Mouse (Mus musculus) Muller cell, postnatal 12 days (primary cell): ENCODE data around the gene Smok3c.
"Not testable (repeated sequence)": the region's sequence is repeated elsewhere in the genome, so short reads cannot be mapped to it uniquely, and the experiment has no call there.

Experiments
- DNase-seq: peaks from one replicate; pipeline ENCODE4 v3.0.0-alpha.2; 2015; ENCODE audit errors: inconsistent ontology term

Smok3c gene

DNA sequence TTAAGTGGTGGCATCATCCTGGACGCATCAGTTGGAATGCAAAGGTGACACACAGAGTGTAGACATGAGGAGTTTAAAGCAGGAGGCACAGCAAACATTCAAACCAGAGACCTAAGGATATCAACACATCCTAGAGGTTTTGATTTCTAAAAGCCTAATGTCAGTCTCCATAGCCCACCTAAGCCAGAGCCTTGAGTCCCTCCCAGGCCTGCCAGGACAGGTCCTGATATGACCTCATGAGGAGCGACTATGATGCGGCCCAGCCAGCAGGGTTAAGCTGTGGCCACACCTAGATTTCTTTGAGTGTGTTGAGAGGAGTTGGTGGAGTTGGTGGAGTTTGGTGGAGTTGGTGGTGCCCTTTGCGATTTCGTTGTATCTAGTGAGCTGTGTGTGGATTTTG lies at the start of gene Smok3c:
TSS of gene Smok3c (plus strand) at position 301 of the 400 bp plus-strand sequence.
- DNase-seq = not testable (repeated sequence)

- no peak for DNase-seq
Observed at GRCm38 (mm10) chr5:138009437-138009836, 43.6 kb upstream of the Smok3c start.

DNA sequence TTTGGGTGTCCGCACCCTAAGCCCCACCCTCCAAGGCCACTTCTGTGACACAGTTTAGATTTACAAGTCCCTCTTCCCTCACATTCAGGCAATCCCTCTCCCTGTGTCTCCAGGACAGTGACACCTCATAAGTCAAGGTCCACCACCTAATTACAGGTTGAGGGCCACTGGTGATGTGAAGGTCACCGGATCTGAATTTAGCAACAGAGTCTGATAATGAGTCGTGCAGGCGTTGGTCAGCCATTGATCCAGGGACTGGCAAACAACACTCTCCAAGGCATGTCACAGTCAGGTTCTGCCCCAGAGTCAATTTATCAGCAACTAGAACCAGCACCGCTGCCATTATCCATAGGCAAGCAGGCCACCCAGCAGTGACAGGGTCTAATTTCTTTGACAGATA lies 40.6 kb upstream of the Smok3c start:
- DNase-seq = no peak

DNA sequence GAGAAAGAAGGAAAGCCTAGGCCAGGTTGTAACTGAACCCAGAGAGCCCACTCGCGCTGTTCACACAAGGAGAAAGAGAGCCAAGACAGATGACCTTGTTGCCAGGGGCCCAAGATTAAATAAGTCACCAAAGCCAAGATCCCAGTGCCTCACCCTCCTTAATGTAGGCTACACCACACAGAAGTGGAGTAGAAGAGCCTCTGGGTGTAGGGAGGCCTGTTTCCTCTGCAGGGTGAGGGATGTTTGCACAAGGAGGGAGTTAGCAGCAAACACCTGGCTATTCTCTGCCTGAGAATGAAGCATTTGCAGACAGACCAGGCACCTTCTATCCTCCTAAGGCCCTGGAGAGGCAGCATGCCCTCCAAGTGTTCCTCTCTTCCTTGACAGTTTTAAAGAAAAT lies 36.5 kb upstream of the Smok3c start:
- DNase-seq = no peak

- no peak for DNase-seq
Observed at GRCm38 (mm10) chr5:138016997-138017396, 36.0 kb upstream of the Smok3c start.

- DNase-seq = not testable (repeated sequence)
Observed at GRCm38 (mm10) chr5:138019577-138019976, 33.4 kb upstream of the Smok3c start.

DNA sequence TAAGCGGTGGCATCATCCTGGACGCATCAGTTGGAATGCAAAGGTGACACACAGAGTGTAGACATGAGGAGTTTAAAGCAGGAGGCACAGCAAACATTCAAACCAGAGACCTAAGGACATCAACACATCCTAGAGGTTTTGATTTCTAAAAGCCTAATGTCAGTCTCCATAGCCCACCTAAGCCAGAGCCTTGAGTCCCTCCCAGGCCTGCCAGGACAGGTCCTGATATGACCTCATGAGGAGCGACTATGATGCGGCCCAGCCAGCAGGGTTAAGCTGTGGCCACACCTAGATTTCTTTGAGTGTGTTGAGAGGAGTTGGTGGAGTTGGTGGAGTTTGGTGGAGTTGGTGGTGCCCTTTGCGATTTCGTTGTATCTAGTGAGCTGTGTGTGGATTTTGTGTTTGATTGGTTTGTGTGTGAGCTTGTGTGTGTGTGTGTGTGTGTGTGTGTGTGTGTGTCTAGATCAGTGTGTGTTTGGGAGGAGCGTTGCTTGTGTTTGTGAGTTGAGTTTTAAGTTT lies 32.0 kb upstream of the Smok3c start, which contains the start of the genes Smok3a and Smok3b:
TSS of gene Smok3a (plus strand) at position 301 of the 519 bp plus-strand sequence.
TSS of gene Smok3b (plus strand) at position 469 of the 519 bp plus-strand sequence.
- not testable (repeated sequence) for DNase-seq

DNA sequence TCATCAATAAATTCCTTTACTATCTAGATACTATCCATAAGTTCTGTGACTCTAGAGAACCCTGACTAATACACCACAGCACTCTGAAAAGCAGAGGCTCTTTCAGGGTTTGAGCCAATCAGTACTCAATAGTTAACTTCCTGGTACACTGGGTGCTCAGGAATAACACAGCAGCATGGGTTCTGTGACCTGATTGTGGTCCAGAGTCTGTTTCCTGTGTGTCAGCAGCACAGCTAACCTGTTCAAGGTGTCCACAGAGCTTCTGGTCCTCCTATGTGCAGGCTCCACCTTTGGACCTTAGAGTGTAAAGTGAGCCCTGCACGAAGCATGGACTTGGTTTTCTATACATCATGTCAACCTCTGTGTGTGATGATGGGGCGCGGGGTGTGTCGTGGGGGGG lies 20.8 kb downstream of the Smok3c start:
- DNase-seq = no peak

DNA sequence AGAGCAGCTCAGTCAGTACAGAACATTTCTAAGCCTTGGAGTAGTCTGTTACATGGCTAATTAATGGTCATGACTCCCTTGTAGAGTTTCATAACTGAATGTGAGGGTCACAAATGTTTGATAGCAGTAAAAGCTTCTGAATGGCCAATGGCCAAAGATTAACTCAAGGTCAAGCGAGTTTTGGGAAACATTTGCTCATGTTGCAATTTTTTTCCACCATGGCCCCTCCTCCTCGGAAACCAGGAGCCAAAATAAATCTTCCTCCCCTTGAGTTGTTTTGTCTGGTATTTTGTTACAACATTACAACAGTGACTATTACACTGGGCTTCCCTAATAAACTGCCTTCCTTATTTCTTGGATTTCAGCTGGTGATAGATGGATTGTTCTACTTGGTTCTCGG lies 22.7 kb downstream of the Smok3c start:
- DNase-seq = no peak

- no peak for DNase-seq
Observed at GRCm38 (mm10) chr5:138076148-138076547, 23.2 kb downstream of the Smok3c start.

DNA sequence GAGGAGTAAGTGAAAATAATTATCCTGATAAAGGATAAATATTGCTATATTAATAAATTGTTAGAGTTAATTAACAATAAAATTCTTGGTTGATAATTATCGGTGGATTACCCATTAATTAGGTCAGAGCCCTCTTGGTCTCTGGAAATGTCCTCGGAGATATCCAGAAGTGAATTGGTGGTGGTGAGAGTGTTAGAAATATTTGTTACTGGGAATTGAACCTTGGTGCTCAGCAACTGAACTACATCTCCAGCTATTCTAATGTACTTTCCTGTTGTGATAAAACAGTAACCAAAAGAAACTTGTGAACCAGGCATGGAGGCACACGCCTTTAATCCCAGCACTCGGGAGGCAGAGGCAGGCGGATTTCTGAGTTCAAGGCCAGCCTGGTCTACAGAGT lies 27.5 kb downstream of the Smok3c start:
- no peak for DNase-seq

DNA sequence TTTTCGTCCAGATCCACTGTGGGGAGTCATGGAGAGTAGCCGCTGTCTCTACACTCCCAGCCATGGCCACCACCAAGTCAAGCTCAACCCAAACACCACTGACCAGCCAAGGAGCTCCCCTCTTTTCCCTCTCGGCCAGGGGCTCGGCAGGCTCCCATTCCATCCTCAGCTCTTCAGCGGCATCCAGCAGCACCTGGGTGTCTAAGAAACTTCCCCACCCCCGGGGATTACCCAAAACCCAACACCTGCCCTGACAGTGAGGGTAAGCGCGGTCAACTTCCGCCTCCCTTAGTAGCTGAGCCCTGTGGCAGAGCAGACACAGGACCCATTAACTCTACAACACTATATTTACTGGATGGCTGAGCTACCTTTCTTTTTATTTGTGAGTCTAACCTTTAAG lies 28.5 kb downstream of the Smok3c start:
- DNase-seq = no peak

DNA sequence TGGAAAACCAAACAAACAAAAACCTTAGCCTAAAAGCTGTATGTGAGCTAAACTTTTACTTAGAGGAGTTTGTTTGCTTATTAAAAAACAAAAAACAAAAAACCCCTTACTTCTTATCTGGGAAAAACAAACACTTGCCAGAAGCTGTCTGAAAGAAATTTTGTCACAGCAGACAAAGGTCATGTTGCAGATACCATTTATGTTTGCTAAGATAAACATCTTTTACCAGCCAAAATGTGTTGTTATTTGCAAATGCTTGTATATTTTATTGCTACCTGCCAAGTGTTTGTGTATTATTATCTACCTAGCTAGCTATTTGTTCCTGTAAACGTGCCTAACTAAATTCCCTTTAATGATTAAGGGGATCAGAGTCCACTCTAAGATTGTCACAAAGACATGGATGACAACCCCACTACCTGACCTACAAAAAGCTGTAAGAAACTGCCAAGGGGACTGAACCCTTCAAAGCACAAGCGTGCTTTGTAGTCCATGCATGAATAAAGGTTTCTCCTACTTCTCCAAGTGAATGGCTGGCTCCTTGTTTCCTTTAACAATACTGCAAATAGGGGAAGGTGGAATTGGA lies 30.4 kb downstream of the Smok3c start:
- no peak for DNase-seq

DNA sequence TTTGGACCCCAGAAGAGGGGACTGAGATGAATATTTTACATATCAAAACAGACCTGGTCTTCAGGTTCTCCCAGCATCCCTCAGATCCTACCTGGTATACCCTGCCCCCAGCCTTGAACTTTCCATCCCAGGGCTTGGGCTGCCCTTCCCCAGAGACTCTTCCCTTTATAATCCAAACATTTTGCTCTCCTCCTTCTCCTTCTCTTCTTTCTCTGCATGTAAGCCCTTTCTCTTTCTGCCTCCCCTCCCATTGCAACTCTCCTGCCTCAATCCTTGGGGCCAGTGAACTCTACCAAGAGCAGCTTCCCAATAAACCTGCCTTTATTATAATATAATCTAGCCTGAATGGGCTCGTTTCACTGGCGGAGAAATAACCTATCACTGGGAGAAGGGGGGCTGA lies 30.9 kb downstream of the Smok3c start:
- DNase-seq = no peak

DNA sequence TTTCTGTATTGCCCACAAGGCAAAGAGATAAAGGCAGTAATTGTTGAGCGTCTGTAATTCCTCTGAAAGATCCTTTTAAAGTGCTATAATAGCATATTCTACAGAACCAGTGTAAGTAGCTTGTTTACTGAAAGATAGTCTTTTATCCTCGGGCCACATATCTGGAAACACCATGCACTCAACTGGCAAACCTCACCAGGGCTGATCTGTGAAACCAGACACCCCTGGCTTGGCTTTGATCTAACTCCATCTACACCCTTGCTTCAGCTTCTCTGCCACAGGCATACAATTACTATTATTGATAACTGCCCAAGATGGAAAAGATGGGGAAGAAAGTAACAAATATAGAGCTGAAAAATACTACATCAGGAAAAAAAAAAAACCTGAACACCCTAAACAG lies 31.5 kb downstream of the Smok3c start:
- DNase-seq = no peak

DNA sequence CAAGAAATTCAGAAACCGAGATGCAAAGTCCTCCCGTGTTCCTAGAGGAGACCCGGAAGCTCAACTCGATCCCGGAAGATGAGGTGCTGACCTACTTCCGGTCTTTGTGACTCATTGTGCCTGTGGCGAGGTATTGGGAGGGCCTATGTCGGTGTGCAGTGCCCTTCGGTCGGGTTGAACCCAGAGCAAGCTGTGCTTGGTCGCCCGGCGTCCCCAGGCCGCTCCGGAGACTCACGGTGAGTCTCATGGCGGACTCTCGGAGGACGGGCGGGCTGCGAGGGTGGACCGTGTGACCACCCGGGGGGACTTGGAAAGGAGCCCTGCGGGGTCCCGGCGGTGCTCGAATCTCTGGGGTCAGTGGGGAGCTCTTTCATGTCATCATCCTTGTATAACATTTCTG lies 32.0 kb downstream of the Smok3c start, which contains the start of gene Zkscan1:
TSS of gene Zkscan1 (plus strand) at position 89 of the 400 bp plus-strand sequence.
- DNase-seq = peak; percentile 83

DNA sequence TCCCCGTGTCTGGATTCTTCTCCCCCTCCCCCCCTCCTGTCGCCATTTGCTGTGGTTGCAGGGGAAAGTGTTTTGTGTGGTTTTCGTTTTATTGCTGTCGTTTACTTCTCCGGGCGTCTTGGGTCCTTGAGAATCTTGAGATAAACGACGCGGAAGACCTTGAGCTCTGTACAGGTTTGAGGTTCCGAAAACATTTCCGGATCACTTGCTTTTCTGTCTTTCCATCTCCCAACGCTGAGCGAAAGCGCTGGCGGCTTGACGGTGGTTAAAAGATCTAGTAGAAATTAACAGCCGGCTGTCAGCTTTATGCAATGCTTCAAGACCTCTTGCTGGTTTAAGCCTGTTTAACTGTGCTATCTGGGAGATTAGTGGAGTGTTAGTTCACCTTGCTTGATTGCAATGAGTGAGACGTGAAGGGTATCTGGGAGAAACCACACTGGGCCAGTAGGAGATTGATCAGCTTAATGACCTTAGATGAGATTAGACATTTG lies 32.5 kb downstream of the Smok3c start:
- DNase-seq = peak; percentile 22

DNA sequence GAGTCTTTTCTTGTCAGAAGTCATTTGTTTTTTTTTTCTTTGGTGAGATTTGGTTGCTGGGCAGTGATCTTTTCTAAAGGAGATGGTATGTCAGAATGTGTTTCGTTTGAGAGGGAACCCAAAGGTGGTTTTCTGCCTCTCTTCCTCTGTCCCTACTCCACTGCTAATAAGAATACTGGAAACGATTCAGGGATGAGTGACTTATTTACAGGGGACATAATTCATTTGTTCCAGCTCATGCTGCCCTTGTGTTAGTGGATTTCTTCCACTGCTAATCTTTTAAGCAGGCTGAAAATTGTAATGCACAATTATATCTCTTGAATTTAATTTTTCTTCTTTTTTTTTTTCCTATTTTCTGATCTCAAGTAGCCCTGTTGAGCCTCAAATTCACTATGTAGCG lies 33.8 kb downstream of the Smok3c start:
- DNase-seq = no peak

DNA sequence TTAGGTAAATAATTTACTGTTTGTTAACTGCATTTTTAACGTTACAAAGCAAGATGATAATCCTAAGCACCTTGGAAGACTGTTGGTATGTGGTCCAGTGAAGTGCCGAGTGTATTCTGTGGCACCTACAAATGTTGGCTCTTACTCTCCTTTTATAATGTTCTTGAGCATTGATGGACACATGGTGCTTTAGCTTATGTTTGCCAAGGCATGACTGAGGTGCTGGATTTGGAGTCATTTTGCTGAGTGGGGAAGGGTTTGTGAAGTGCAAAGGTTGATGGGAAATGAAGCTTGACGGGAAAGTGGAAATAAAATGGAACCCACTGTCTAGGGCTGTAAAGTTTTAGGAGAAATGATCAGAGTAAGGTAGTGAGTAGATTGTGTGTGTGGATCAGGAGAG lies 35.4 kb downstream of the Smok3c start:
- no peak for DNase-seq

DNA sequence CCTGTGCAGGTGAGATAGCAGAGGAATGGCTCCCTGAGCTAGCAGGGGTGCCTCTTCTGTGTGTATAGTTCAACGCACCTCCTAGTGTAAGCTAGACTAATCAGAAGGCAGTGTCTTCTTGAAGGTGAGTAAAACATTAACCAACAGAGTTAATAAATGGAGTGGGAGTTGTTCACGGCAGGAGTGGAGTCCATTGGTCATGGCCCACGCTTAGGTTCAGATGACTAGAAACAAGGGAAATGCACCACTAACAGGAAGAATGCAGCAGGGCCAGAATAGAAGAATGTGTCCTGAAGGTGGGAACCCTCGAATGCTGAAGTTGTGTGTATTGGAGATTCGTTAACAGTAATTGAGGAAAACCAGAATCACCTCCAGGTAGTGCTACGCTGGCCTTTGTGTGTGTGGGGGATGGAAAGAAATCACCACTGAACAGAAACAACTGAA lies 36.1 kb downstream of the Smok3c start:
- DNase-seq = no peak

GRCm38 (mm10) chr5:138090271-138090670 lies 37.3 kb downstream of the Smok3c start:
- no peak for DNase-seq

DNA sequence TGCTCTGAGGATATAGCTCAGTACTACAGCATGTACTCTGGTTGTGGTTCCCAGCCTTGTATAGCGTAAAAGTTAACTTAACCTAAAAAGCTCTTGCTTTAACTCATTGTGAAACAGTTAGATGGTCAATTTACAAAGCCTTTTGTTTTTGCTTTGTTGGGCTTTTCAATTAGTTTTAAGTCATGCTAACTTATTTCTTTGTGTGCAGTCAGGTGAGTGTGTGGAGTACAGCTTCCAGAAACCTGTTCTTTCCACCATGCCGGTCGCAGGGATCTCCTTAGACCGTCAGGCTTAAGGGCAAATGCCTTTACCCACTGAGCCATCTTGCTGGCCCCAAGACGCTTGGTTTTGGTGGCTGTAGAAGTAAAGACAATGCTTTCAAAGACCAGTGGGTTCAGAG lies 37.7 kb downstream of the Smok3c start:
- DNase-seq = no peak

DNA sequence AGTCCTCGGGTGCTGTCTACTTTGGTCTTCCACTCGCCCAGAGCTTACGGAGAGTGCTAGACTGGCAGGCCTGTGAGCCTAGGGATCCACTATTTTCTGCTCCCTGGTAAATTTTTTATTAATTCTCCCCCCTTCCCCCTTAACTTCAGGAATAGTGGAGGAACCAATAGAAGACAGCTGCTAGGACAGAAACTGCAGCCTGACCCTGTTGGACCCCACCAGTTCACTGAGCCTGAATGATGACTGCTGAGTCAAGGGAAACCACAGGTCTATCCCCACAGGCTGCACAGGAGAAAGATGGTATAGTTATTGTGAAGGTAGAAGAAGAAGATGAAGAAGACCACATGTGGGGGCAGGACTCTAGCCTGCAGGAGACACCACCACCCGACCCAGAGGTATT lies 39.8 kb downstream of the Smok3c start:
- DNase-seq = no peak

DNA sequence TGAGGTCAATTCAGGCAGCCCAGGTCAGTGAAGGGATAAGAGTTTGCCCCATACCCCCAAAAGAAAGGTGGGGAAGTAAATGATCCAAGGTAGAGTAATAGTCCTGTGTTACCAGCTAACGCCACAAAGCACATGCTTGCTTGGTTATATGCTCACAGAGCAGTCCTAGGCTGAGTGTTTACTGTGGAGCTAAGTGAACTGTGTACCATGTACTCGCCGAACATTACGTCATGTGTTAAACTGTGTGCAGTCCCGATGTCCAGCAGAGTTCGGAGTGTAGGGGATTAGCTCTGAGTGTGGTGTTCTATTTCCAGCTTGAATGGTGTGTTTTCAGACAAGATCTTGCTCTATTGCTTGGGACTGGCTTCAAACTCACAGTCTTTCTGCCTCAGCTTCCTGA lies 41.5 kb downstream of the Smok3c start:
- no peak for DNase-seq
